Mouse (Mus musculus): ENCODE measurements around the gene Cul4a. TPM values are rescaled to one million over a fixed set of nuclear protein-coding genes. Genes with fewer than 3 reads are reported as not detected.
A peak's percentile ranks its signal among the peaks of the same experiment; 100 is the strongest.

The Cul4a gene
- total RNA-seq, 2 experiments from 2014 or later = 67.6 to 68.5 TPM

GRCm38 (mm10) chr8:13188052-13188555 is 82.7 kb downstream of the Cul4a start:
- Histone ChIP-seq H3K27ac (peak overlapping the region; percentile 88; the same call in 1 of the 2 replicates), H3K4me3 (no peak overlapping the region)
- DNase-seq = no peak
- intact Hi-C loops (cut with DNase I) = no loop called here
- TF ChIP-seq CTCF (IDR thresholded peaks at IDR 0.05) = no peak

- no peak for TF ChIP-seq CTCF (IDR thresholded peaks at IDR 0.05)
- Histone ChIP-seq H3K27ac (no peak overlapping the region), H3K4me3 (no peak overlapping the region)
- intact Hi-C loops (cut with DNase I) = no loop called here
- DNase-seq = no peak
Observed at GRCm38 (mm10) chr8:13188857-13189256, 83.4 kb downstream of the Cul4a start.

GRCm38 (mm10) chr8:13190235-13190634 is 84.8 kb downstream of the Cul4a start:
- DNase-seq = no peak
- intact Hi-C loops (cut with DNase I) = no loop called here
- no peak overlapping the region for H3K4me3 ChIP-seq
- no peak for TF ChIP-seq CTCF (IDR thresholded peaks at IDR 0.05)
- no peak overlapping the region for H3K27ac ChIP-seq

GRCm38 (mm10) chr8:13194818-13195217 is 89.4 kb downstream of the Cul4a start:
- no peak for TF ChIP-seq CTCF (IDR thresholded peaks at IDR 0.05)
- no peak for DNase-seq
- H3K27ac ChIP-seq = no peak overlapping the region
- no peak overlapping the region for H3K4me3 ChIP-seq
- intact Hi-C loops (cut with DNase I) = no loop called here

GRCm38 (mm10) chr8:13197493-13197892 is 92.1 kb downstream of the Cul4a start:
- Histone ChIP-seq H3K27ac (no peak overlapping the region), H3K4me3 (no peak overlapping the region)
- no peak for DNase-seq
- intact Hi-C loops (cut with DNase I) = no loop called here
- TF ChIP-seq CTCF (IDR thresholded peaks at IDR 0.05) = no peak

Small RNA genes lying within 50 kb of the gene (microRNA-seq; reads per million reads assigned to microRNA genes)
- 24.6 reads per million, percentile 20 among the genes with 10 or more reads in this experiment for gene Mir1968
- gene Mir7065 = not detected

Other genes starting within 250 kb of the Cul4a start
- gene Mcf2l, start 231.8 kb upstream of the Cul4a start, total RNA-seq (2021) = 10 to 100 TPM; 26.0 to 49.7 TPM
- not detected for gene F7, start 79.6 kb upstream of the Cul4a start, total RNA-seq (2021)
- not detected for gene F10, start 68.3 kb upstream of the Cul4a start, total RNA-seq (2021)
- gene Proz, start 44.7 kb upstream of the Cul4a start, total RNA-seq (2021) = not detected
- gene Pcid2, start 162 bp upstream of the Cul4a start, total RNA-seq (2021) = 1 to 10 TPM; 7.4 to 7.7 TPM
- gene Lamp1, start 53.5 kb downstream of the Cul4a start, total RNA-seq (2021) = 100 to 1,000 TPM; 378 to 400 TPM
- gene Grtp1, start 95.0 kb downstream of the Cul4a start, total RNA-seq (2021) = 10 to 100 TPM in 1 of 2 experiments, 1 to 10 TPM in 1; 9.7 to 20.6 TPM
- 100 to 1,000 TPM in 1 of 2 experiments, 10 to 100 TPM in 1; 44.7 to 101 TPM for gene Adprhl1, start 148.5 kb downstream of the Cul4a start, total RNA-seq (2021)
- gene Dcun1d2, start 182.5 kb downstream of the Cul4a start, total RNA-seq (2021) = 10 to 100 TPM; 76.5 to 87.0 TPM
- gene Tmco3, start 182.6 kb downstream of the Cul4a start, total RNA-seq (2021) = 10 to 100 TPM; 11.3 to 15.8 TPM
- 10 to 100 TPM; 56.8 to 60.3 TPM for gene Tfdp1, start 233.1 kb downstream of the Cul4a start, total RNA-seq (2021)

All from gastrocnemius, adult 2 months (tissue).